Mouse (Mus musculus) midbrain, embryonic 11.5 days (tissue): Measurements from ENCODE around the gene Map3k13. TPM values are rescaled to one million over a fixed set of nuclear protein-coding genes. Genes with fewer than 3 reads are reported as not detected.
"Not testable (repeated sequence)": the region's sequence is repeated elsewhere in the genome, so short reads cannot be mapped to it uniquely, and the experiment has no call there.

Experiments
- ATAC-seq: fragments of 200-750 bp; cut with Nextera tagmentation; 2 replicates; pipeline ENCODE4 v1.8.0; 2017; ENCODE audit warnings: moderate TSS enrichment, moderate library complexity; ENCODE audit not compliant: low FRiP score
- DNase-seq: peaks from one replicate; pipeline ENCODE4 v3.0.0; 2015; ENCODE audit warnings: low spot score; ENCODE audit errors: missing footprints
- H3K27ac ChIP-seq: fragments of 300-500 bp; sonication (generic); 2 replicates; pipeline ENCODE4 v1.5.1; 2014; ENCODE audit warnings: low read depth, low read length
- H3K27me3 ChIP-seq: fragments of 300-500 bp; sonication (generic); 2 replicates; pipeline ENCODE4 v1.6.1; 2014; ENCODE audit warnings: mild to moderate bottlenecking, low read length, moderate library complexity, mixed read lengths; ENCODE audit not compliant: control insufficient read depth, insufficient read depth
- H3K36me3 ChIP-seq: fragments of 300-500 bp; sonication (generic); 2 replicates; pipeline ENCODE4 v1.6.1; 2014; ENCODE audit warnings: mild to moderate bottlenecking, low read length, moderate library complexity, mixed read lengths; ENCODE audit not compliant: control insufficient read depth, insufficient read depth
- H3K4me1 ChIP-seq: fragments of 300-500 bp; sonication (generic); 2 replicates; pipeline ENCODE4 v1.6.1; 2014; ENCODE audit warnings: low read length; ENCODE audit not compliant: control insufficient read depth, insufficient read depth
- H3K4me2 ChIP-seq: fragments of 300-500 bp; sonication (generic); 2 replicates; pipeline ENCODE4 v1.6.1; 2014; ENCODE audit warnings: mild to moderate bottlenecking, moderate library complexity
- H3K4me3 ChIP-seq: fragments of 300-500 bp; sonication (generic); 2 replicates; pipeline ENCODE4 v1.5.1; 2014; ENCODE audit warnings: low read depth, low read length
- H3K9ac ChIP-seq: fragments of 300-500 bp; sonication (generic); 2 replicates; pipeline ENCODE4 v1.6.1; 2014; ENCODE audit warnings: low read length
- H3K9me3 ChIP-seq: fragments of 300-500 bp; sonication (generic); 2 replicates; pipeline ENCODE4 v1.6.1; 2016; ENCODE audit warnings: low read length; ENCODE audit not compliant: control insufficient read depth
- WGBS: fragments of 180-500 bp; shearing (Covaris S2); extraction: QIAGEN DNeasy Blood & Tissue Kit; methylation state at CpG from one replicate; pipeline ENCODE4 v1.1.7; 2014; 5-methylcytosine and 5-hydroxymethylcytosine counted together
- polyA plus RNA-seq: library from polyadenylated mRNA; unstranded; fragments of >200 nt; fragmentation: Nextera tagmentation; extraction: Ambion mirVana; gene quantifications from 2 replicates; pipeline ENCODE4 v1.2.1, GENCODE M21; 2014

The Map3k13 gene
- polyA plus RNA-seq, 1 experiment from 2014 or later, result 5.1 TPM

- ATAC-seq, H3K27ac ChIP-seq, H3K27me3 ChIP-seq, H3K36me3 ChIP-seq, H3K9me3 ChIP-seq, H3K4me1 ChIP-seq, DNase-seq: not testable (repeated sequence)
- Histone ChIP-seq H3K4me3 (peak overlapping the region; percentile 69), H3K9ac (peak overlapping the region; percentile 80), H3K4me2 (peak overlapping the region; percentile 88)
- WGBS, result 41% methylated on average over 2 of the region's 2 CpGs
Observed at GRCm38 (mm10) chr16:21793080-21793810, 901 bp upstream of the Map3k13 start.

- Histone ChIP-seq H3K36me3 (no peaks in the 10 kb centered on the region), H3K27ac (peak overlapping the region; percentile 83), H3K9ac (peak overlapping the region; percentile 80), H3K27me3 (no peaks in the 10 kb centered on the region), H3K4me1 (peaks cover 9% of the 10 kb centered on the region), H3K4me2 (peak overlapping the region; percentile 88), H3K4me3 (peak overlapping the region; percentile 69), H3K9me3 (no peaks in the 10 kb centered on the region)
- DNase-seq (no peak), ATAC-seq (no peak)
- WGBS, result under 1% methylated on average over 14 of the region's 14 CpGs
Observed at GRCm38 (mm10) chr16:21794697-21795045, 525 bp downstream of the Map3k13 start.

GRCm38 (mm10) chr16:21795071-21795470 is 925 bp downstream of the Map3k13 start:
- H3K4me2 ChIP-seq, result peak overlapping the region; percentile 88
- H3K4me3 ChIP-seq, result peak overlapping the region; percentile 69
- H3K9ac ChIP-seq, result 0 out of 2 replicates have a peak overlapping the region, but pooled peaks have one; percentile 16
- peak; percentile 88 for DNase-seq
- H3K36me3 ChIP-seq, result no peaks in the 10 kb centered on the region
- H3K4me1 ChIP-seq, result peaks cover 9% of the 10 kb centered on the region
- no peaks in the 10 kb centered on the region for H3K9me3 ChIP-seq
- no peak overlapping the region for H3K27ac ChIP-seq
- no peak for ATAC-seq
- no peaks in the 10 kb centered on the region for H3K27me3 ChIP-seq
- WGBS, result 25% methylated on average over 5 of the region's 5 CpGs

GRCm38 (mm10) chr16:21804258-21804657 is 10.1 kb downstream of the Map3k13 start:
- Histone ChIP-seq H3K4me1 (no peaks in the 10 kb centered on the region), H3K9me3 (no peaks in the 10 kb centered on the region), H3K27ac (no peak overlapping the region), H3K9ac (no peak overlapping the region), H3K36me3 (peaks cover 2% of the 10 kb centered on the region; the same call in 1 of the 2 replicates), H3K4me3 (no peak overlapping the region), H3K4me2 (no peak overlapping the region), H3K27me3 (no peaks in the 10 kb centered on the region)
- WGBS, result 86% methylated on average over 1 of the region's 1 CpGs
- DNase-seq (no peak), ATAC-seq (no peak)

GRCm38 (mm10) chr16:21806892-21807291 is 12.7 kb downstream of the Map3k13 start:
- Histone ChIP-seq H3K4me3 (no peak overlapping the region), H3K36me3 (peaks cover 2% of the 10 kb centered on the region; the same call in 1 of the 2 replicates), H3K27me3 (no peaks in the 10 kb centered on the region), H3K4me1 (no peaks in the 10 kb centered on the region), H3K4me2 (no peak overlapping the region), H3K9me3 (no peaks in the 10 kb centered on the region), H3K27ac (no peak overlapping the region), H3K9ac (no peak overlapping the region)
- ATAC-seq, result no peak
- WGBS, result 88% methylated on average over 1 of the region's 1 CpGs
- DNase-seq, result no peak

- 88% methylated on average over 7 of the region's 7 CpGs for WGBS
- H3K27ac ChIP-seq, ATAC-seq, H3K4me3 ChIP-seq, H3K27me3 ChIP-seq, H3K36me3 ChIP-seq, H3K4me1 ChIP-seq, H3K9ac ChIP-seq, DNase-seq, H3K4me2 ChIP-seq, H3K9me3 ChIP-seq: not testable (repeated sequence)
Observed at GRCm38 (mm10) chr16:21807786-21808185, 13.6 kb downstream of the Map3k13 start.

- Histone ChIP-seq H3K4me1 (no peaks in the 10 kb centered on the region), H3K27ac (no peak overlapping the region), H3K36me3 (peaks cover 3% of the 10 kb centered on the region; the same call in 1 of the 2 replicates), H3K4me3 (no peak overlapping the region), H3K9me3 (no peaks in the 10 kb centered on the region), H3K9ac (no peak overlapping the region), H3K27me3 (no peaks in the 10 kb centered on the region), H3K4me2 (no peak overlapping the region)
- WGBS, result 70% methylated on average over 6 of the region's 6 CpGs
- DNase-seq, result no peak
- ATAC-seq, result no peak
Observed at GRCm38 (mm10) chr16:21813164-21813834, 19.2 kb downstream of the Map3k13 start.

- Histone ChIP-seq H3K36me3 (0 out of 2 replicates have a peak, but pooled peaks cover 3% of the 10 kb centered on the region), H3K4me2 (no peak overlapping the region), H3K4me3 (no peak overlapping the region), H3K27ac (no peak overlapping the region), H3K4me1 (no peaks in the 10 kb centered on the region), H3K9me3 (no peaks in the 10 kb centered on the region), H3K27me3 (no peaks in the 10 kb centered on the region), H3K9ac (no peak overlapping the region)
- ATAC-seq (no peak), DNase-seq (peak; percentile 92)
- WGBS, result 77% methylated on average over 11 of the region's 11 CpGs
Observed at GRCm38 (mm10) chr16:21814861-21815668, 20.9 kb downstream of the Map3k13 start.
